Mouse (Mus musculus) bone marrow, adult 2 months (tissue): Measurements from ENCODE around the gene Stat3. TPM values are rescaled to one million over a fixed set of nuclear protein-coding genes. Genes with fewer than 3 reads are reported as not detected.

Experiments
- H3K27ac ChIP-seq: fragments of 200-500 bp; 2 replicates; pipeline ENCODE4 v1.5.1; 2012; ENCODE audit warnings: low read depth, mild to moderate bottlenecking, control low read depth, inconsistent platforms, low read length; ENCODE audit not compliant: control insufficient read depth, poor library complexity, insufficient read depth
- H3K4me1 ChIP-seq: fragments of 200-500 bp; 2 replicates; pipeline ENCODE4 v1.6.1; 2011; ENCODE audit warnings: low read length; ENCODE audit not compliant: control insufficient read depth, insufficient read depth
- H3K4me3 ChIP-seq: fragments of 200-500 bp; replicated peaks from 2 replicates; pipeline ENCODE3; 2011; ENCODE audit warnings: mild to moderate bottlenecking, low read depth, low read length, control low read depth; ENCODE audit not compliant: control insufficient read depth
- CTCF ChIP-seq: fragments of 200-500 bp; IDR thresholded peaks from 2 replicates; pipeline ENCODE4 v1.5.1; 2011; ENCODE audit warnings: low read length, control low read depth; ENCODE audit not compliant: control insufficient read depth, insufficient read depth
- POLR2A ChIP-seq: fragments of 200-500 bp; IDR thresholded peaks from 2 replicates; pipeline ENCODE4 v1.6.1; 2011; ENCODE audit warnings: low read depth, mild to moderate bottlenecking, control low read depth, low read length, borderline replicate concordance; ENCODE audit not compliant: control insufficient read depth
- WGBS: fragments of 180-500 bp; shearing (Covaris S2); methylation state at CpG from one replicate; pipeline ENCODE4 v1.1.7; 2018; 5-methylcytosine and 5-hydroxymethylcytosine counted together
- polyA plus RNA-seq: library from polyadenylated mRNA; stranded (reverse); fragments of >200 nt; gene quantifications from 2 replicates; pipeline ENCODE4 v1.2.4, GENCODE M21; 2011; ENCODE audit warnings: low replicate concordance; ENCODE audit not compliant: missing spikeins, insufficient read depth, insufficient read length

Gene Stat3
- polyA plus RNA-seq, 1 experiment, result 60.0 TPM

DNA sequence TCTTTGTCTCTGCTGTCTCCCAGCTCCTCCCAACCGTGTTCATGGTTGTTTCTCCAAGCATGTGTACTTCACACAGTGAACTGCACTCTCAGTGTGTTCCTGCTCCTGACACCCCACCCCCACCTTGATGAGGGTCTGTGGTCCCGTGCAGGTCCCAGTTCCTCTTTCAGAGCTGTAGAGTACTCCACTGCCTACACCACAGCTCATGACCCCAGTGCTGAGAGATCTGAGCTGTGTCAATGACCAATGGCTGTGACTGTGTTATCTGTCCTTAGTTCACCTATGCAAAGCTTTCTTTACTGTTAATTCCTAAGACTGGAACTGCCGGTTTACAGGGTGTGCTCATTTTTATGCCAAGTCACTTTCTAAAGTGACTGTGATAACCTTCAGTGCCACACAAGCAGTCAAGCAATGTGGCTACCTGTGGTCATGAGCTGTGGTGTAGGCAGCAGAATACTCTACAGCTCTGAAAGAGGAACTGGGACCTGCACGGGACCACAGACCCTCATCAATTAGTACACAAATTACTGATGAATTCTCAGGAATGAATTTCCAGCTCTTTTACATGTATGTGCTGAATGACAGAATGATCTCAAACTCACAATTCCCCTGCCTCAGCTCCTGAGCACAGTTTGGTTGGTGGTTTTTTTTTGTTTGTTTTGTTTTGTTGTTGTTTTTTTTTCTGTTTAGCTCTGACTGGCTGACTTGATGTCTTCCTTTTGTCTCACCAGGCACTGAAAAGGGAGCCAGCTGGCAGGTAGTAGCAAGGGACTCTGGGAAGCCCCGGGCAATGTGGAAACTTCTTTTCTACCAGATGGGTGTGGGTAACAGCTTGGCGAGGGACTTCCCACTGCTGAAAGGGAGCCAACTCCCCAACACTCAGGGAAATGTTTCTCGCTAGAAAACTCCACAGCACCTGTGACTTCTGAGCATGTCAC lies 41.8 kb downstream of the Stat3 start:
- H3K27ac ChIP-seq, result no peak overlapping the region
- H3K4me3 ChIP-seq, result no peak overlapping the region
- 62% methylated on average over 7 of the region's 7 CpGs for WGBS
- no peak for TF ChIP-seq POLR2A
- TF ChIP-seq CTCF, result no peak
- peaks cover 2% of the 10 kb centered on the region; the same call in 1 of the 2 replicates for H3K4me1 ChIP-seq

DNA sequence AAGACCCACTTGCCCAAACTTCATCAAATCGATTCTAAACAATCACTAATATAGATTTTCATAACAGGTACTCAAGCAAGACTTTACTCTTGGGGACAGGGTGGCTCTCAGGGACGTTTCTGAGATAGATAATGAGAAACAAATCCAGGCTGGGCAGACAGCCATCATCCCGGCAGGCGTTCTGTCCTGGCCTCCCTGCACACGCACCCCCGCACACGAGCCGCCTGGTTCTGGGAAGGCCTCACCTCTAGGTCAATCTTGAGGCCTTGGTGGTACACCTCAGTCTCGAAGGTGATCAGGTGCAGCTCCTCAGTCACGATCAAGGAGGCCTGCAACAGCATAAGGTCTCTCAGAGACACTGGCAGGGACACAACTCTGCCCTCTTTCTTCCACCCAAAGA lies 43.3 kb downstream of the Stat3 start:
- Histone ChIP-seq H3K27ac (no peak overlapping the region), H3K4me1 (peaks cover 2% of the 10 kb centered on the region; the same call in 1 of the 2 replicates), H3K4me3 (no peak overlapping the region)
- WGBS, result 84% methylated on average over 10 of the region's 10 CpGs
- TF ChIP-seq CTCF (no peak), POLR2A (no peak)

DNA sequence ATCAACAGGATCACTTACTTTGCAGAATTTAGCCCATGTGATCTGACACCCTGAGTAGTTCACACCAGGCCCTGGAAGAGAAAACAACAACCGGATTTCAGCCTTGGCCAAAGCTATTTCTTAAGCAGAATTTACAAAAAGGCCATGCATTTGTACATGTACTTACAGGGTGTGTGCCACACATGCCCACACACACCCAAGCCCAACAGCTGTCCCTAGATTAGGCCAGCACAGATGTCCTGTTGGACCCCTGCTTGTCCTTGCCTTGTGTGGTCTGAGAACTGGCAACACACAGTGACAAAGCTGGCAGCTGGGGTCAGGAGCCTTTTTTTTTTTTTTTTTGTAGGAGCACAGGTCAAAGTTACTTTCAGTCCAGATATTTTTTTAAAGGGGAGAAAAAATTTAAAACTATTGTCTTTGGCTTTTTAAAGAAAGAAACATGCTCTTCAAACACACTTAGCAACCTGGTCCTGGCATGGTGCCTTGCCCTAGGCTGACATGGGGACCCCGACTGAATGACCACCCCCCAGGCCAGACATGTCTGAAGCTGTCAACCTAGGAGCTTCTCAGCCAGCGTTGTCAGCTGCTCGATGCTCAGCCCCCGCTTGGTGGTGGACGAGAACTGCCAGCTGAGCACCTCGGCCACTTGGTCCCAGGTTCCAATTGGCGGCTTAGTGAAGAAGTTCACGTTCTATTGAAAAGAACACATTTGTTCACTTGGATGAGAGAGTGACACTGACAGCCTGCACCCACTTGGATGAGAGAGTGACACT lies 45.0 kb downstream of the Stat3 start:
- Histone ChIP-seq H3K4me1 (peaks cover 2% of the 10 kb centered on the region; the same call in 1 of the 2 replicates), H3K4me3 (no peak overlapping the region), H3K27ac (no peak overlapping the region)
- 84% methylated on average over 9 of the region's 9 CpGs for WGBS
- no peak for TF ChIP-seq POLR2A
- no peak for TF ChIP-seq CTCF

DNA sequence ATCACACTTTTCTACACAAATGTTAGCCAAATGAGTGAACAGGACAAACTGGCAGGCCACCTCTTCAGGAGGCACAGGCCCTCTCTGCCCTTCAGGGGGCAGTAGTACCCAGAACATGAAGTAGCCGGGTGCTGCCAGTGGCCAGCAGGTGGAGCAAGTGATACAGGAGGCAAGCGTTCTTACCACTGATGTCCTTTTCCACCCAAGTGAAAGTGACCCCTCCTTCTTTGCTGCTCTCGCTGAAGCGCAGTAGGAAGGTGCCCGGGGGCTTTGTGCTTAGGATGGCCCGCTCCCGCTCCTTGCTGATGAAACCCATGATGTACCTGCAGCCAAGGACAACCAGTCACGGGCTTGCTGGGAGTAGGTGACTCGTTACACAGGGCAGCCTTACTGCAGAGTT lies 45.9 kb downstream of the Stat3 start:
- no peak for TF ChIP-seq POLR2A
- peak; percentile 100 for TF ChIP-seq CTCF
- Histone ChIP-seq H3K27ac (no peak overlapping the region), H3K4me1 (peaks cover 2% of the 10 kb centered on the region; the same call in 1 of the 2 replicates), H3K4me3 (no peak overlapping the region)
- WGBS, result 14% methylated on average over 9 of the region's 9 CpGs

DNA sequence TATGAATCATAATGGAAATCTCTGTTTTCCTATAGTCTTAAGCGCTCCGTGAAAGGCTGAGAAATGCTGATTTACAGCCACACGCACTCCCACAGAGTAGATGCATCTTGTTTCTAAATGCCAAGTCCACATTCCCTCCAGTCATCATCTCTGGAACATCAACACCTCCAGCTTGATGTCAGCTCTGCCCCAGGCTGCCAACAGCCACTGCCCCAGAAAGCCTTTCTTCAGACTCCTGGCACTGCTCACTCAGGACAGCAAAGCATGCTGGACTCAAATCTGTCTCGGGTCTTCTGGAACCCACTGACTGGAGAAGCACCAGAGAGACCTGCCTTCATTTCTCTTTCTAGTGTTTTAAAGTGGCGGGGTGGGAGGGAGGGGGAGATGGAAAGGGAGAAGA lies 46.9 kb downstream of the Stat3 start:
- no peak for TF ChIP-seq POLR2A
- Histone ChIP-seq H3K4me1 (peaks cover 2% of the 10 kb centered on the region; the same call in 1 of the 2 replicates), H3K4me3 (no peak overlapping the region), H3K27ac (no peak overlapping the region)
- WGBS, result 72% methylated on average over 5 of the region's 5 CpGs

DNA sequence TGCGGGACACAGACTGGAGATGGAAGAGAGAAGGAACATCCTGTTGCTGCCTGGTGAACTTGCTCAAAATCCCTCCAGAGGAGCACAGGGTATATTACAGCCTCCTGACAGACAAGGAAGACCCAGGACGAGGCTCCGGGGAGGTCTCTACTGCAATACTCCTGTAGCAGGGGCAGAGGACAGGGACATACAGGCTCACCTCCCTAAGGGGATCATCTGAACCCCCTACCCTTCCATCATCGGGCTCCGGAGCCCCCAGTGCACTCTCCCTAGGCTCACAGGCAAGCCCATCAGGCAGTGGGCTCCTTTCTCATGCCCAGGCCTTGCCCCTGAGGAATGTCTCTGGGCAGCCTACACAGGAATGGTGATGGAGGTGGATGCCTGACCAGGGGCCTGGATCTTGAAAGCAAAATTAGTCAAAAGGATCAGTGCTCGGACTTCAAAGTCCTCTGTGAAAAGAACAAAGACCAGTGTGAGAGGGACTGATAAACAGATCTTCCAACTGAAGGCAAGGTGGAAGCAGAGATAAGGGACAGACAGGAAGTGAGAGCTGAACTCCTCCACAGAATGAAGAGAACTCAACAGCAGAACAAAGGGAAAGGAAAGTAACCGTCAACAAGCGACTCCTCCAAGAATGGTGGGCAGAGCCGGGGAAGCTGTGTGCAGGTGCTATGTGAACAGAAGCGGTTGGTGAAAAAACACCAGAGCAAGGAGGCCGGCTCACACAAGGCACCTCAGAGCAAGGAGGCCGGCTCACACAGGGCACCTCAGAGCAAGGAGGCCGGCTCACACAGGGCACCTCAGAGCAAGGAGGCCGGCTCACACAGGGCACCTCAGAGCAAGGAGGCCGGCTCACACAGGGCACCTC lies 47.9 kb downstream of the Stat3 start:
- Histone ChIP-seq H3K4me1 (no peaks in the 10 kb centered on the region; the same call in 1 of the 2 replicates), H3K4me3 (no peak overlapping the region)

DNA sequence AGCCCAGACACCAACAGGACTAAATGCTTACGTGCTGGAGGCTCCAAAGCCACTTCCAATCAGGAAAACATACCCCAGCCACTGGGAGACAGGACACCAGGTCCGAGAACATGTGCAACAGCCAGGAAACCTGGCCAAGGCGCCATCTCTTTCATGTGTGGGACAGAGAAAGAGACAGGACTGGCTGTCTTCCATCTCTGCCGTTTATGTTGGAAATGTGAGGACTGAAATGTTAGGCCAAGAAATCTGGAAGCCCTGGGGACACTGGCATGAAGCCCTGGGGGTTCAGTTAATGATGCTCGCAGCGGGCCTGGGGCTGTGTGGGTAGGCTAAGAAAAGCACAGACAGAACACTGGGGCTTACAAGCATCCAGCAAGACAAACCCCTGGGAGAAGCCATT lies 48.9 kb downstream of the Stat3 start:
- no peak overlapping the region for H3K27ac ChIP-seq
- WGBS, result 83% methylated on average over 6 of the region's 6 CpGs
- H3K4me3 ChIP-seq, result no peak overlapping the region
- H3K4me1 ChIP-seq, result peaks cover 2% of the 10 kb centered on the region
- TF ChIP-seq POLR2A (no peak), CTCF (no peak)

More for the DNA sequence above, 47.9 kb downstream of the Stat3 start:
- peak overlapping the region; percentile 37; the same call in 1 of the 2 replicates for H3K27ac ChIP-seq
- WGBS, result 34% methylated on average over 15 of the region's 15 CpGs
- no peak for TF ChIP-seq CTCF
- TF ChIP-seq POLR2A, result no peak

DNA sequence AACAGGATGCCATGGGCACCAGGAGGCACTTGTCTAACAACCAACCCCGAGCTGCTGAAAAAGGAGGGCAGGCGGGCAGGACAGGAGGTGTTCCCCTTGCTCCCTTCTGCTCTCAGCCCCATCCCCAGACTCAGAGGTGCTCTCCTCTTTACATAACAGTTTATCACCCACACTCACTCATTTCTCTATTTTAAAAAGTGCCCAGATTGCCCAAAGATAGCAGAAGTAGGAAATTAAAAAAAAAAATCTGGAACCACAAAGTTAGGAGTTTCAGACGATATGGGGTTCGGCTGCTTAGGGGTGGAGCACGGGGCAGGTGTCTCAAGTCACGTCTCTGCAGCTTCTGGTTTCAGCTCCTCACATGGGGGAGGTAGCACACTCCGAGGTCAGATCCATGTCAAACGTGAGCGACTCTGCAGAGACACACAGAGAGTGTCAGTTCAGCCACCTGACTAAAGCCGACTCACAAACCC lies 51.0 kb downstream of the Stat3 start:
- TF ChIP-seq POLR2A (no peak), CTCF (no peak)
- 19% methylated on average over 10 of the region's 10 CpGs for WGBS
- no peak overlapping the region for H3K27ac ChIP-seq
- peaks cover 2% of the 10 kb centered on the region; the same call in 1 of the 2 replicates for H3K4me1 ChIP-seq
- H3K4me3 ChIP-seq, result no peak overlapping the region
